Mouse (Mus musculus): ENCODE data around the gene Slc11a2. TPM values are rescaled to one million over a fixed set of nuclear protein-coding genes. Genes with fewer than 3 reads are reported as not detected.
"Not testable (repeated sequence)": the region's sequence is repeated elsewhere in the genome, so short reads cannot be mapped to it uniquely, and the experiment has no call there.

Slc11a2 gene
- total RNA-seq, 2 experiments from 2014 or later: 55.5 to 61.9 TPM

- no peak for DNase-seq (ENCODE audit: low spot score in 2 of 2)
Measured at GRCm38 (mm10) chr15:100406088-100406487, 18.8 kb downstream of the Slc11a2 start.

- no peak for DNase-seq (ENCODE audit: low spot score in 2 of 2)
Measured at GRCm38 (mm10) chr15:100403318-100404000, 21.4 kb downstream of the Slc11a2 start.

DNA sequence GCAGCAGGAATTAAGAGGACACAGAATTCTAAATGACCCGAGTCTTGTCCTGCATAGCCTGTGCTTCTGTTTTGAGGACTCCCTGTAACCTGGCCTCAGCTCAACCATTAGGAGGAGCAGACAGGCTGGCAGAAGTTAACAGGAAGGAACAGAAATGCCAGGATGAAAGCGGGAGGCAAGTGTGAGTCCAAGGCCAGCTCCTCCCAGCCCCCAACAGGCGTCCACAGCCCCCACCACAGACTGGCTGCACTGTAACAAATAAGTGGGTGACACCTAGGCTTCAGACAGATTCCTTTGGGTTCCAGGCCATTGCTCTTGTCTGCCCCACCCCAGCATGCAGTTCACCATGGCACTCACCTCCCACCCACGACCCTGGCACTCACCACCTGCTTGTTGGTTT is 22.1 kb downstream of the Slc11a2 start:
- no peak for DNase-seq (ENCODE audit: low spot score in 2 of 2)

DNA sequence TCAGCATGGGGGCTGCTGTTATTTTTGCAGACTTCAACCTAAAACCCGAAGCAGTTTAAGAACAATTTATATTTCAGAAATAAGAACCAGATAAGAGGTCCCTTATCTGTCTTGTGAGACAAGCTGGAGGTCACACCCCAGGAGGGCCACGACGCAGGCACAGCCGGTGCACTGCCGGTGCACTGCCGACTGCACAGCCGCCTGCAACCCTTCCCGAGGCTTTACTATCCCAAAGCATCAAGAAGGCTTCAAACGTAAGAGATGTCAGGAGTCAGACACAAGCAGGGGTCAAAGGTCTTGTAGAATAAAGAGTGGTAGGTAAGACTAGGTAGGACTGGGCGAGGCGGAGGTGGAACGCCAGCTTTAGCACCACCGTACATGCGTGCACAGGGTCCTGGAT is 22.5 kb downstream of the Slc11a2 start:
- DNase-seq (ENCODE audit: low spot score in 2 of 2): no peak

DNA sequence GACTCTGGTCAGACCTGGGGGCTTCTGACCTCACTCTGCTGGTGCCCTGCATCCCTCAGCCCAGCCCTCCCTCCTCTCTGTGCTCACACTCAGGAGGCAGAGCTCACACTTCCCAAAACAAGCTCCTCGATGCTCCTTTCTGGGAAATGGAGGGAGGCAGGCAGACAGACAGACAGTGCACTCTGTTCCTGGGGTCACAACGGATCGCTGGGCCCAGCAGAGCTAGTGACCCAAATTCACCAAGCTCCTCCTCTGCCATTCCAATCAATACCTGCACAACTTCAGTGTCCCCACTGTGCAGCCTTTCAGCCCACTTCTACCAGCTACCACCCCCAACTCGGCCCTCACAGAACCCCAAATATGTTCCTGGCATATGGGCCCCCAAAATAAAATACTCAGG is 23.1 kb downstream of the Slc11a2 start:
- DNase-seq (ENCODE audit: low spot score in 2 of 2): no peak

GRCm38 (mm10) chr15:100400592-100401250 is 24.2 kb downstream of the Slc11a2 start:
- no peak for DNase-seq (ENCODE audit: low spot score in 2 of 2)

DNA sequence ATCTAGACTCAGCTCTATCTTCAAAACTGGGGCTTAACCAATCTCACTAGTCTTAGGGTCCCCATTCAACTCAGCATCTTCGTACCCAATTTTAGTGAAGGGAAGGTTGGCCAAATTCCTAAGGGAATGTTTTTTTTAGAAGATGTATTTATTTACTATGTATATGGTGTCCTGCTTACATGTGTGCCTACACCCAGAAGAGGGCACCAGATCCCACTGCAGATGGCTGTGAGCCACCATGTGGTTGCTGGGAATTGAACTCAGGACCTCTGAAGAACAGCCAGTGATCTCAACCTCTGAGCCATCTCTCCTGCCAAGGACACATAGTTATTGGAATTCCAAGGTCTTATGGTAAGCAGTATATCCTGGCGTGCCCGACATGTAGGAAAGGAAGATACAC is 29.3 kb downstream of the Slc11a2 start:
- DNase-seq (ENCODE audit: low spot score in 2 of 2): no peak

- no peak for DNase-seq (ENCODE audit: low spot score in 2 of 2)
Measured at GRCm38 (mm10) chr15:100393016-100393415, 31.9 kb downstream of the Slc11a2 start.

- DNase-seq (ENCODE audit: low spot score in 2 of 2): no peak
Measured at GRCm38 (mm10) chr15:100391599-100391998, 33.3 kb downstream of the Slc11a2 start.

- no peak for DNase-seq (ENCODE audit: low spot score in 2 of 2)
Measured at GRCm38 (mm10) chr15:100391066-100391465, 33.8 kb downstream of the Slc11a2 start.

GRCm38 (mm10) chr15:100388886-100389285 is 36.0 kb downstream of the Slc11a2 start:
- DNase-seq (ENCODE audit: low spot score in 2 of 2): no peak

- no peak for DNase-seq (ENCODE audit: low spot score in 2 of 2)
Measured at GRCm38 (mm10) chr15:100388224-100388835, 36.5 kb downstream of the Slc11a2 start.

DNA sequence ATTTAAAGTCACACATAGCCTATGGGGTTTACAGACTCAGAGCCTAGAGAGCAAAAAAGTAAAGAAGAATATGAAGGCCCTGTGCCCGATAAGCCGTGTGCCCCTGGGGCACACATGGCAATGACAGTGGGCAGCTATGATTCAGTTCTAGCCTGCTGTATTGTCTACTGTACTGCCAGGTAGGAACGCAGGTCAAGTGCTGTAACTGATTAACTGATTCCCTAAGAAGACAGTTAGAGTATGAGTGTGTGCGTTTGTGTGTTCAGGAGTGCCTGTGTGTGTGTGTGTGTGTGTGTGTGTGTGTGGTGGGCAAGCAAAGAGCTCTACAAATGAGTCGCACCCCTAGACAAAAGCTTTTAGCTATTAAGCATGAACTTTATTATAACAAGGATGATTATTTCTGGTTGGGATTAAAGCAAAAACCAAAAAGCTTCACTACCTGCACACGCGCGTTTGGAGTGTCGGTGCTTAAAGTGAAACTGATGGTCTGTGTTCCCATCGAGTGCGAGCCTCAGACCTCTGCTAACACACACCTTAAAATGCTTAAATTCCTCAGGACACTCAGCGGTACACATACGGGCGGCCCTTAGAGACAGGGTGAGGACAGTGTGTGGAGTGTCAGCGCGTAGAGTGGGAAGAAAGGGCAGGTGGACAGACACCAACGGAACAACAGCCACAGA is 37.2 kb downstream of the Slc11a2 start:
- no peak for DNase-seq (ENCODE audit: low spot score in 2 of 2)

GRCm38 (mm10) chr15:100385705-100386104 is 39.2 kb downstream of the Slc11a2 start:
- DNase-seq (ENCODE audit: low spot score in 2 of 2): no peak

DNA sequence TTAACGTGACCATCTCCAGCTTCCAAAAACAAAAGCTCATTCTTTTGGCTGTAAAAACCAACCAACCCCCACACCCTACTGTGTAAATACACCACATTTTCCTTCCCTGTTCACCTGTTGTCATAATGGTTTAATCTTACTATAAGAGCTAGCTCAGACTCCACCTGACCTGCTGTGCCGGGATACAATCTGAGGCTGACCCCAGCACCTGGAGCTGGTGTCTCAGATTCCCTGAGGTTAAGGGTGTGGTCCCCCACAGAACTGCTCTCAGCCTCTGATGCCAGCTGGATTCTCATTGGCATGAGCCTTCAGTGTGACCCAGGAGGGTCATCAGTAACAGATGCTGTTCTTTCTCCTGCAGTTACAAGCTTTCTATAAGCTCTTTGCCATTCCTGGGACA is 44.8 kb downstream of the Slc11a2 start:
- DNase-seq (ENCODE audit: low spot score in 2 of 2): no peak

GRCm38 (mm10) chr15:100379658-100380057 is 45.2 kb downstream of the Slc11a2 start:
- DNase-seq (ENCODE audit: low spot score in 2 of 2): no peak

DNA sequence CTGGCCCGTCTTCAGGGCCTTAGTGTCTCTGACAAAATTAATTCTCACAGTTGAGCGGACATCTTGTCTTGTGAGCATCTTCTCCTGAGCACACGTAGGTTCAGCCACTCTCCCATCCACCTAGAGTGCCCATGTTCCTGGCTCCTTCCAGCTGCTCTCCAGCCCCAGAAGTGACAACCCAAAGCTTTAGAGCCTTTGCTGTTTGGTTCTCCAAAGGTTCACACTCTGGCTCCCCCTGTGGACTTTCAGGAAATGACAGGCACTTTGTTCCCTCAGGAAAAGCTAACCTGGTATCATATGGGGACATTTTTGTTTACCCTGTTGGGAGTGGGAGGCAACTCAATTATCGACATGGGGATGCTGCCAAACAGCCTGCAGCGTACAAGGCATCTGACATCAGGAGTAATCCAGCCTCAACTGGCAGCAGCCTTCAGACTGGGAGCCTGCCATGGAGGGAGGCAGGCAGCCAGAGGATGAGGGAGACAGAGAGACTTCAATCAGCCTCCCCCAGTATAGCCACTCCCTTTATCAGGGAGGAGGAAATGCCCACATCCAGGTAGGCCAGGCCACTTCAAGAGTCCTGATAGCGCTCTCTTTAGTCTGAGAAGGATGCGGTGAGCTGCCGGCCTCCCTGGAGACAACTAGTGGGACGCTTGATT is 46.9 kb downstream of the Slc11a2 start:
- DNase-seq (ENCODE audit: low spot score in 2 of 2): peak; percentile 35 to 42

DNA sequence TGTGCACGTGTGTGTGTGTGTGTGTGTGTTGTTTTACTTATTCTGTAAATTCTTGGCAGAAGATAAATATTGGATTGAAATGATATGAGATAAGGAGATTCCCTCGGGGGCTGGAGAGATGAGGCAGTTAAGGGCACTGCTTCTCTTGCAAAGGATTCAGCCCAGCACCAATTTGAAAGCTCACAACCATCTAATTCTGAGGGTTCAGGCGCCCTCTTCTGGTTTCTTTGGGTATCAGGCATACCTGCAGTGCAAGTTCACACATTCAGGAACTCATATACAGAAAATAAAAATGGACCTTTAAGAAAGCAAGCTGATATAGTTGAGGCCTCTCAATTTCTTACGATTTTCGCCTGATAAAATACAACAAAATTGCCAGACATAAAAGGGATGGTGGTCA is 49.8 kb downstream of the Slc11a2 start:
- peak; percentile 74 to 79 for DNase-seq (ENCODE audit: low spot score in 2 of 2)

GRCm38 (mm10) chr15:100367119-100367518 is 57.8 kb downstream of the Slc11a2 start:
- DNase-seq (ENCODE audit: low spot score in 2 of 2): no peak

DNA sequence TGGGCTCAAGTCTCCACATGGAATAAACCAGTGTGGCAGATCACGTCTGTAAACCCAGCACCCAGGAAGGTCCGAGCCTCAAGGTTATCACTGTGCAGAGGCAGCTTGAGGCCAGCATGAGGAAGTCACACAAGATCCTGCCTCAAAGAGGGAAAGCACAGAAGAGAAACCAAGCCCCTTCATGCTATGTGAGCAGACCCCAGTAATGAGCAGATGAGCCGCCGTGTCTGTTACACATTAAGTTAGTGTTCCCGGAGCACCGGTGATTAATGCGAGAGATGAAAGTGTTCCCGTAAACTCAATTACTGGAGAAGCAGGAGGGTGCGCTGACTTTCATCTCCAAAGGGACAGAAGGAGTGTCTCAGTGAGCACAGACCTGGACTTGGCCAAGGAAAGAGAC is 58.9 kb downstream of the Slc11a2 start:
- not testable (repeated sequence) for DNase-seq (ENCODE audit: low spot score in 2 of 2)

DNA sequence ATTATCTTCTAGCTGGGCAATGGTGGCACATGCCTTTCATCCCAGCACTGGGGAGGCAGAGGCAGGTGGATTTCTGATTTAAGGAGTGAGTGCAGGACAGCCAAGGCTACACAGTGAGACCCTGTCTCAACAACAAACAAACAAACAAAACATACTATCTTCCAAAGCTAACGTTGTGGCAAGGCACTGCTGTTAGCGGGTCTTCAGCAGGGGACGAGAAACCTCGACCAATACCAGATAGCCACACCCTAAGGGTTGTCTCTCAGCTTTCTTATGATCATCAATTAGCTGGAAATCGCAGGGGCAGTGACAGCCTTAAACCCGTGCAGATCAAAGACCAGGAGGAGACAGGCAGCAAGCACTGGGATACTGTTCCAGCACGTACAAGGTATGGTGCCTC is 60.6 kb downstream of the Slc11a2 start, which contains the start of gene Higd1c:
Higd1c (plus strand) TSS at position 301 of the 400 bp plus-strand sequence.
- no peak for DNase-seq (ENCODE audit: low spot score in 2 of 2)

Data from layer of hippocampus, postnatal 10 days (tissue).